20 mouse cellular contexts compared by ENCODE assay signal in the genomic region with DNA sequence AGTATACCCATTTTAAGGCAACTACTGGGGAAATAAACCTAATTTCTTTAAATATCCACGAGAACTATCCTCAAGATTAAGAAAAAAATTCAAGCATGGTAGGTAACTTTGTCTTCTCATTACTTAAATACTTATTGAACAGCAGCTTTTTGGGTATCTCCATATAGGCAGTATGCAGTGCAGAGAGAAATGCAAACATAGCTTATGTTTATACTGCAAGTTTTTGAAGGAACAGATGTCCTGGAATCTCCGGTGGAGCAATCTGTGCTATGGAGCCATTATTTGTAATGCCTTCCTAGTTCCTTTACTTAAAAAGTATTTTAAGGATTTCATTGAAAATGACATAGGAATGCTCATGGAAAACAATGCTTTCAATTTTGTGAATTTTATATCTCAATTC.
"Had no signal": no experiment of that assay in that cellular context is flagged by ENCODE, and none has a peak within 500 bp of the region (broad histone marks: within the 10 kb centered on the region; RNA-seq: fewer than 3 reads in every experiment).

No protein-coding gene starts in this region.

- H3K9me3 ChIP-seq: limb, embryonic 12.5 days; limb, embryonic 15.5 days; midbrain, embryonic 12.5 days; midbrain, embryonic 15.5 days; neural tube, embryonic 12.5 days; neural tube, embryonic 15.5 days; stomach, embryonic 15.5 days had no signal

- H3K27me3 ChIP-seq: limb, embryonic 12.5 days; limb, embryonic 15.5 days; midbrain, embryonic 12.5 days; midbrain, embryonic 15.5 days; neural tube, embryonic 12.5 days; neural tube, embryonic 15.5 days; stomach, embryonic 15.5 days had no signal

- H3K36me3 ChIP-seq: limb, embryonic 12.5 days; limb, embryonic 15.5 days; midbrain, embryonic 12.5 days; midbrain, embryonic 15.5 days; neural tube, embryonic 12.5 days; neural tube, embryonic 15.5 days; stomach, embryonic 15.5 days had no signal

- H3K4me2 ChIP-seq: limb, embryonic 12.5 days; limb, embryonic 15.5 days; liver, embryonic 11.5 days; lung, embryonic 14.5 days; midbrain, embryonic 12.5 days; midbrain, embryonic 15.5 days; neural tube, embryonic 12.5 days; neural tube, embryonic 15.5 days; stomach, embryonic 15.5 days had no signal

- H3K27ac ChIP-seq: limb, embryonic 12.5 days; limb, embryonic 15.5 days; liver, embryonic 14.5 days; macrophage; midbrain, embryonic 12.5 days; midbrain, embryonic 15.5 days; neural tube, embryonic 12.5 days; neural tube, embryonic 15.5 days; stomach, embryonic 15.5 days had no signal

- H3K4me3 ChIP-seq: limb, embryonic 12.5 days; limb, embryonic 15.5 days; midbrain, embryonic 12.5 days; midbrain, embryonic 15.5 days; neural tube, embryonic 12.5 days; neural tube, embryonic 15.5 days; stomach, embryonic 15.5 days had no signal

- H3K4me1 ChIP-seq: limb, embryonic 12.5 days; limb, embryonic 15.5 days; midbrain, embryonic 12.5 days; midbrain, embryonic 15.5 days; neural tube, embryonic 12.5 days; neural tube, embryonic 15.5 days; stomach, embryonic 15.5 days had no signal

- H3K9ac ChIP-seq: limb, embryonic 12.5 days; limb, embryonic 15.5 days; liver, embryonic 14.5 days; liver, postnatal 0 days; lung, embryonic 14.5 days; midbrain, embryonic 12.5 days; midbrain, embryonic 15.5 days; neural tube, embryonic 12.5 days; neural tube, embryonic 15.5 days; stomach, embryonic 15.5 days had no signal

- ATAC-seq: liver, postnatal 0 days; lung, postnatal 0 days; midbrain, embryonic 15.5 days had no signal

- DNase-seq: kidney, adult 9 months; kidney, postnatal 14 days; kidney, postnatal 4 days; left cerebral cortex, postnatal 4 days; liver, postnatal 0 days; lung, embryonic 14.5 days; spleen, adult 18-20 months; thymus, adult 18-20 months; thymus, postnatal 36 days had no signal
